Mouse (Mus musculus) midbrain, embryonic 16.5 days (tissue): ENCODE results near the gene Adcy5. TPM values are rescaled to one million over a fixed set of nuclear protein-coding genes. Genes with fewer than 3 reads are reported as not detected.

Experiments used
- ATAC-seq: fragments of 200-750 bp; cut with Nextera tagmentation; 2 replicates; pipeline ENCODE4 v1.8.0; 2017; ENCODE audit warnings: moderate TSS enrichment
- H3K27ac ChIP-seq: fragments of 300-500 bp; sonication (generic); 2 replicates; pipeline ENCODE4 v1.5.1; 2014; ENCODE audit warnings: mild to moderate bottlenecking, low read length, mixed read lengths
- H3K27me3 ChIP-seq: fragments of 300-500 bp; sonication (generic); 2 replicates; pipeline ENCODE4 v1.6.1; 2014; ENCODE audit warnings: low read depth, low read length, mixed read lengths; ENCODE audit not compliant: control insufficient read depth, insufficient read depth
- H3K36me3 ChIP-seq: fragments of 300-500 bp; sonication (generic); 2 replicates; pipeline ENCODE4 v1.6.1; 2014; ENCODE audit warnings: mild to moderate bottlenecking, low read length, moderate library complexity, mixed read lengths; ENCODE audit not compliant: control insufficient read depth, insufficient read depth
- H3K4me1 ChIP-seq: fragments of 300-500 bp; sonication (generic); 2 replicates; pipeline ENCODE4 v1.6.1; 2014; ENCODE audit warnings: mild to moderate bottlenecking, low read length, mixed read lengths; ENCODE audit not compliant: control insufficient read depth, insufficient read depth
- H3K4me2 ChIP-seq: fragments of 300-500 bp; sonication (generic); 2 replicates; pipeline ENCODE4 v1.6.1; 2014; ENCODE audit warnings: mild to moderate bottlenecking, low read length, mixed read lengths
- H3K4me3 ChIP-seq: fragments of 300-500 bp; sonication (generic); 2 replicates; pipeline ENCODE4 v1.5.1; 2014; ENCODE audit warnings: low read depth, mild to moderate bottlenecking, low read length, moderate library complexity, mixed read lengths
- H3K9ac ChIP-seq: fragments of 300-500 bp; sonication (generic); 2 replicates; pipeline ENCODE4 v1.6.1; 2014; ENCODE audit warnings: low read depth, low read length, mixed read lengths
- H3K9me3 ChIP-seq: fragments of 300-500 bp; sonication (generic); replicated peaks from 2 replicates; pipeline ENCODE4 v1.6.1; 2014; ENCODE audit warnings: mild to moderate bottlenecking, low read length, mixed read lengths; ENCODE audit not compliant: control insufficient read depth, poor library complexity, severe bottlenecking
- WGBS: fragments of 180-500 bp; shearing (Covaris S2); extraction: QIAGEN DNeasy Blood & Tissue Kit; methylation state at CpG from one replicate; pipeline ENCODE4 v1.1.7; 2014; 5-methylcytosine and 5-hydroxymethylcytosine counted together
- polyA plus RNA-seq: library from polyadenylated mRNA; unstranded; fragments of >200 nt; fragmentation: Nextera tagmentation; extraction: Ambion mirVana; gene quantifications from 2 replicates; pipeline ENCODE4 v1.2.1, GENCODE M21; 2015

Adcy5 gene
- polyA plus RNA-seq, 1 experiment from 2014 or later: 7.1 TPM

DNA sequence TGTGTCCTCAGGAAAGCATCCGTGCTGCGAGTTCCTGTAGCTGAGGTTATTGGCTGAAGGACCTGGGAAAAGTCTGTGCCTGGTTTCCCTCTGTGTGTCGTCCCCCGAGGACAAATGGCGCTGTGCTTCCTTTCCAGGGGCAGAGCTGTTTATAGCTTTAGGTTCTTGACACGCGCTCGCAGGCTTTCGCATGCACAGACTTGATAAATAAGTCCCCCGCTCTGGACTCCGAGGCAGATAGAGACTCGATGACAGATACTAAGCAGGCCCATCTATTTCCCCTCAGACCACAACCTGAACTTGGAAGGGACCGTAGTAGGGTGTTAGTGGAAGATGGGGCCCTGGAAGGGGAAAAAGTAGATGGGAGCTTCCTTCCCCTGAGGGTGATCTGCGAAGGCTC is 70.0 kb downstream of the Adcy5 start:
- H3K27me3 ChIP-seq: no peaks in the 10 kb centered on the region
- H3K4me2 ChIP-seq: no peak overlapping the region
- no peaks in the 10 kb centered on the region for H3K4me1 ChIP-seq
- ATAC-seq: no peak
- no peak overlapping the region for H3K27ac ChIP-seq
- H3K9me3 ChIP-seq: no peaks in the 10 kb centered on the region
- 86% methylated on average over 14 of the region's 14 CpGs for WGBS
- no peaks in the 10 kb centered on the region for H3K36me3 ChIP-seq
- no peak overlapping the region for H3K4me3 ChIP-seq
- no peak overlapping the region for H3K9ac ChIP-seq

- no peaks in the 10 kb centered on the region for H3K36me3 ChIP-seq
- no peaks in the 10 kb centered on the region for H3K9me3 ChIP-seq
- H3K27ac ChIP-seq: no peak overlapping the region
- H3K4me2 ChIP-seq: no peak overlapping the region
- no peaks in the 10 kb centered on the region for H3K4me1 ChIP-seq
- no peak for ATAC-seq
- no peaks in the 10 kb centered on the region for H3K27me3 ChIP-seq
- no peak overlapping the region for H3K9ac ChIP-seq
- WGBS: 54% methylated on average over 11 of the region's 11 CpGs
- no peak overlapping the region for H3K4me3 ChIP-seq
Measured at GRCm38 (mm10) chr16:35229582-35229981, 74.9 kb downstream of the Adcy5 start.

- Histone ChIP-seq H3K27ac (no peak overlapping the region), H3K36me3 (no peaks in the 10 kb centered on the region), H3K9me3 (no peaks in the 10 kb centered on the region), H3K27me3 (no peaks in the 10 kb centered on the region), H3K4me1 (peaks cover 3% of the 10 kb centered on the region), H3K9ac (no peak overlapping the region), H3K4me3 (no peak overlapping the region), H3K4me2 (no peak overlapping the region)
- ATAC-seq: no peak
- 35% methylated on average over 14 of the region's 14 CpGs for WGBS
Measured at GRCm38 (mm10) chr16:35232153-35232750, 77.6 kb downstream of the Adcy5 start.

- ATAC-seq: no peak
- Histone ChIP-seq H3K27me3 (no peaks in the 10 kb centered on the region), H3K4me2 (no peak overlapping the region), H3K27ac (no peak overlapping the region), H3K9me3 (no peaks in the 10 kb centered on the region), H3K9ac (no peak overlapping the region), H3K36me3 (no peaks in the 10 kb centered on the region), H3K4me1 (peaks cover 6% of the 10 kb centered on the region), H3K4me3 (no peak overlapping the region)
- 83% methylated on average over 4 of the region's 4 CpGs for WGBS
Measured at GRCm38 (mm10) chr16:35233329-35233728, 78.7 kb downstream of the Adcy5 start.

DNA sequence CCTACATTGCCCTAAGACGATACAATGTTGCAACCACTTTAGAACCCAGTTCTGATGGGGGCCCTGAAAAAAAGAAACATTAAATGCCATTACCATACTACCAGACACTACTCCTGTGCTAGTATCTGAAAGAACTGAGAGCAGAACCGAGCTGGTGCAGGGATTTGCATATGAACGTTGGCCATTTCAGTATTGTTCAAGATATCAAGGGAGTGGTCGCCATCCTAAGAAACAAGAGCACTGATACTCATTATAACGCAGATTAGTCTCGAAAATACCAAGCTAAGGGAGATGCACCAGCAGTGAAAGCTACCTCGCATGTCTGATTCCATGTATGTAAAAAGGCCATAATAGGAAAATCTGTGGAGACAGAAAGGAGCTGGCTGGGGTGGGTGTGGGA is 82.4 kb downstream of the Adcy5 start:
- Histone ChIP-seq H3K4me2 (no peak overlapping the region), H3K4me1 (peaks cover 18% of the 10 kb centered on the region), H3K36me3 (no peaks in the 10 kb centered on the region), H3K9me3 (no peaks in the 10 kb centered on the region), H3K4me3 (no peak overlapping the region), H3K27me3 (no peaks in the 10 kb centered on the region), H3K9ac (no peak overlapping the region), H3K27ac (no peak overlapping the region)
- WGBS: 60% methylated on average over 7 of the region's 7 CpGs
- no peak for ATAC-seq

DNA sequence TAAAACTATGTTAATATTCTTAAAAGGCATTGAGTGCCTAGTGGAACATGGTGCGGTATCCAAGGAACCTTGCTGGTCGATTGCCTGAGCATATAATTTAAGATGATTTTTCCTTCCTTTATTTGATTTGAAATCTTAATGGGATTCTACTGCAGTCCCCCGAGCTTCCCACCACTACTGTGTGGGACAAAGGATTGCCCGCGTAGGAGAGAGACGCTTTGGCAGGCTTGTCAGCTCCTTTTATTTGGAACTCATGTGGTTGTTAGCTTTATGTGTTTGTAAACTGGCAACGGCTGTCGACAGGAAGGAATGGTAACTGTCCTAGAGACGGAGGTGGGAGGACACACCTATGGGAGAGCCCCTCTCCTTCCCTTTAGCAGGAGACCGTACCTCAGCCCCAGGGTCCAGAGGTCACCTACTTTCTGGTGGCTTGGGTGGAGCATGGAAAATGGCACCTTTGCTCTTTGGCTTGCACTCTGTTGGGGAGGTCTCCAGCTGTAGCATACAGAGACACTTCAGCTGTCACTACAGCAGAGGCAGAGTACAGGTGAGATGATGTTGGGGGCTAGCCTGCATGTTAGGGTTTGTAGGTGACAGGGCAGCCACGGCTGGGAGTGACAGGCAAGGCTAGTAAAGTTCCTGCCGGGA is 84.8 kb downstream of the Adcy5 start:
- Histone ChIP-seq H3K9me3 (no peaks in the 10 kb centered on the region), H3K4me3 (no peak overlapping the region), H3K4me2 (no peak overlapping the region), H3K4me1 (peaks cover 18% of the 10 kb centered on the region), H3K27ac (0 out of 2 replicates have a peak overlapping the region, but pooled peaks have one; percentile 62), H3K27me3 (no peaks in the 10 kb centered on the region), H3K9ac (no peak overlapping the region), H3K36me3 (no peaks in the 10 kb centered on the region)
- 41% methylated on average over 12 of the region's 12 CpGs for WGBS
- no peak for ATAC-seq

- no peak overlapping the region for H3K9ac ChIP-seq
- no peak overlapping the region for H3K4me3 ChIP-seq
- peaks cover 18% of the 10 kb centered on the region for H3K4me1 ChIP-seq
- H3K27me3 ChIP-seq: no peaks in the 10 kb centered on the region
- no peak overlapping the region for H3K4me2 ChIP-seq
- H3K27ac ChIP-seq: no peak overlapping the region
- WGBS: 77% methylated on average over 4 of the region's 4 CpGs
- no peaks in the 10 kb centered on the region for H3K36me3 ChIP-seq
- ATAC-seq: no peak
- no peaks in the 10 kb centered on the region for H3K9me3 ChIP-seq
Measured at GRCm38 (mm10) chr16:35239966-35240730, 85.5 kb downstream of the Adcy5 start.

DNA sequence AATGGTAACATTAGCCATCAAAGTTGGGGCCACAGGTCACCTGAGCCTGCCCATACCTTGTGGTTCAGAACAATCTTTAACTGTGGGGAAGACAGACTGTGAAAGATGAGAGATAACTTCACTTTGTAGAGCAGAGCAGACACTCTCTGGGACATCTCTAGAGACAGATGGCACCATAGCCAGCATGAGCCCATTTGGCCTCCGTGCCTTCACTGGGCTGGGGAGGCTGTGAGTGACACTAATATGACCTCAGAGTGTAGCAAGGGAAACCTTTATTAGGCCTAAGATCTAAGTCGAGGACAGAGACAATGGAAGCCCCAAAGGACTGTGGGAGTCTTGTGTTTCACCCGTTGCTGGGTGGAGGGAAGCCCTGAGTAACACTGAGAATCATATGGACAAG is 92.7 kb downstream of the Adcy5 start:
- H3K4me1 ChIP-seq: no peaks in the 10 kb centered on the region
- no peak overlapping the region for H3K4me3 ChIP-seq
- WGBS: 60% methylated on average over 3 of the region's 3 CpGs
- no peaks in the 10 kb centered on the region for H3K36me3 ChIP-seq
- no peaks in the 10 kb centered on the region for H3K27me3 ChIP-seq
- no peak overlapping the region for H3K27ac ChIP-seq
- H3K9ac ChIP-seq: no peak overlapping the region
- H3K9me3 ChIP-seq: no peaks in the 10 kb centered on the region
- H3K4me2 ChIP-seq: no peak overlapping the region
- no peak for ATAC-seq

DNA sequence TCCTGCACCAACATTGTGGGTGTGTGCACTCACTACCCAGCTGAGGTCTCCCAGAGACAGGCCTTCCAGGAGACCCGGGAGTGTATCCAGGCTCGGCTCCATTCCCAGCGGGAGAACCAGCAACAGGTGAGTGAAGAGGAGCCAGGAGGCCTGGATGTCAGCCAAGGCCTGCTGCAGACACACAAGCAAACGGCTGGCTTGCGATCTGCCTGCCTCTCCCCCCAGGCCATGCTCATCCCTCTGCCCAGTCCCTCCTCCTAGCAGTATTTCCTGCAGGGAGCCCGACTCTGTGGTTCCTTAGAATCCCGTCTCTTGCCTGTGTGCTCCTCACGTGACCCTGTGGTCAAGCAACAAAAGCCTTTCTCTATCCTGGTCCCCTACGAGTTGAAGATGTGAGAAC is 94.1 kb downstream of the Adcy5 start:
- Histone ChIP-seq H3K4me1 (peaks cover 11% of the 10 kb centered on the region), H3K27me3 (no peaks in the 10 kb centered on the region), H3K36me3 (no peaks in the 10 kb centered on the region), H3K9ac (no peak overlapping the region), H3K4me2 (no peak overlapping the region), H3K4me3 (no peak overlapping the region), H3K27ac (no peak overlapping the region), H3K9me3 (no peaks in the 10 kb centered on the region)
- 0 out of 2 replicates have a peak, but pooled peaks have one; percentile 21 for ATAC-seq
- WGBS: 41% methylated on average over 9 of the region's 9 CpGs
